Mouse (Mus musculus) intestine, postnatal 0 days (tissue): Measurements from ENCODE around the gene Ccdc102a. TPM values are rescaled to one million over a fixed set of nuclear protein-coding genes. Genes with fewer than 3 reads are reported as not detected.
A peak's percentile ranks its signal among the peaks of the same experiment; 100 is the strongest.

Experiments used
- ATAC-seq: fragments of 200-750 bp; cut with Nextera tagmentation; 2 replicates; pipeline ENCODE4 v1.8.0; 2017; ENCODE audit warnings: mild to moderate bottlenecking, moderate TSS enrichment, moderate library complexity
- H3K27ac ChIP-seq: fragments of 300-500 bp; sonication (generic); 2 replicates; pipeline ENCODE4 v1.5.1; 2014; ENCODE audit warnings: mild to moderate bottlenecking, low read depth, low read length, moderate library complexity
- H3K27me3 ChIP-seq: fragments of 300-500 bp; sonication (generic); replicated peaks from 2 replicates; pipeline ENCODE4 v1.6.1; 2014; ENCODE audit warnings: low read length, mixed read lengths; ENCODE audit not compliant: control insufficient read depth, insufficient read depth
- H3K36me3 ChIP-seq: fragments of 300-500 bp; sonication (generic); 2 replicates; pipeline ENCODE4 v1.6.1; 2014; ENCODE audit warnings: mild to moderate bottlenecking, moderate library complexity; ENCODE audit not compliant: control insufficient read depth, insufficient read depth
- H3K4me1 ChIP-seq: fragments of 300-500 bp; sonication (generic); replicated peaks from 2 replicates; pipeline ENCODE4 v1.6.1; 2014; ENCODE audit warnings: antibody characterized with exemption, low read length, mixed read lengths; ENCODE audit not compliant: control insufficient read depth, insufficient read depth
- H3K4me2 ChIP-seq: fragments of 300-500 bp; sonication (generic); replicated peaks from 2 replicates; pipeline ENCODE4 v1.6.1; 2014; ENCODE audit warnings: low read depth, mild to moderate bottlenecking, moderate library complexity
- H3K4me3 ChIP-seq: fragments of 300-500 bp; sonication (generic); 2 replicates; pipeline ENCODE4 v1.5.1; 2014; ENCODE audit warnings: low read depth, low read length
- H3K9ac ChIP-seq: fragments of 300-500 bp; sonication (generic); 2 replicates; pipeline ENCODE4 v1.6.1; 2014; ENCODE audit warnings: mild to moderate bottlenecking, low read depth, low read length
- H3K9me3 ChIP-seq: fragments of 300-500 bp; sonication (generic); 2 replicates; pipeline ENCODE4 v1.6.1; 2016; ENCODE audit warnings: mixed run types; ENCODE audit not compliant: control insufficient read depth
- CTCF ChIP-seq: sonication (generic); IDR thresholded peaks from 2 replicates; pipeline ENCODE4 v1.5.1; 2016; ENCODE audit warnings: low read depth, mild to moderate bottlenecking, control low read depth, antibody characterized with exemption, moderate library complexity
- WGBS: fragments of 180-500 bp; shearing (Covaris S2); extraction: QIAGEN DNeasy Blood & Tissue Kit; methylation state at CpG from one replicate; pipeline ENCODE4 v1.1.7; 2014; 5-methylcytosine and 5-hydroxymethylcytosine counted together
- polyA plus RNA-seq: library from polyadenylated mRNA; unstranded; fragments of >200 nt; fragmentation: Nextera tagmentation; extraction: Ambion mirVana; gene quantifications from 2 replicates; pipeline ENCODE4 v1.2.1, GENCODE M21; 2015

Gene Ccdc102a
- polyA plus RNA-seq, 1 experiment from 2014 or later, result 7.7 TPM

GRCm38 (mm10) chr8:94892917-94893316 lies 25.0 kb downstream of the Ccdc102a start:
- Histone ChIP-seq H3K9me3 (no peaks in the 10 kb centered on the region), H3K4me2 (no peak overlapping the region), H3K27me3 (no peaks in the 10 kb centered on the region), H3K36me3 (no peaks in the 10 kb centered on the region), H3K9ac (no peak overlapping the region), H3K4me3 (no peak overlapping the region), H3K27ac (no peak overlapping the region), H3K4me1 (no peaks in the 10 kb centered on the region)
- no peak for TF ChIP-seq CTCF
- ATAC-seq, result no peak
- WGBS, result 33% methylated on average over 2 of the region's 2 CpGs

GRCm38 (mm10) chr8:94888383-94889036 lies 29.4 kb downstream of the Ccdc102a start:
- H3K9me3 ChIP-seq, result no peaks in the 10 kb centered on the region

GRCm38 (mm10) chr8:94880742-94881141 lies 37.2 kb downstream of the Ccdc102a start:
- ATAC-seq, result no peak
- WGBS, result 62% methylated on average over 4 of the region's 4 CpGs
- Histone ChIP-seq H3K9me3 (no peaks in the 10 kb centered on the region), H3K27me3 (no peaks in the 10 kb centered on the region), H3K4me2 (no peak overlapping the region), H3K4me3 (no peak overlapping the region), H3K36me3 (no peaks in the 10 kb centered on the region), H3K27ac (no peak overlapping the region), H3K9ac (no peak overlapping the region), H3K4me1 (no peaks in the 10 kb centered on the region; the same call in 1 of the 2 replicates)
- no peak for TF ChIP-seq CTCF

More at GRCm38 (mm10) chr8:94888383-94889036, 29.4 kb downstream of the Ccdc102a start:
- ATAC-seq, result no peak
- TF ChIP-seq CTCF, result 0 out of 2 replicates have a peak, but pooled peaks have one; percentile 5
- Histone ChIP-seq H3K27ac (no peak overlapping the region), H3K9ac (no peak overlapping the region), H3K36me3 (no peaks in the 10 kb centered on the region), H3K4me1 (no peaks in the 10 kb centered on the region), H3K4me2 (peak overlapping the region; percentile 47), H3K27me3 (no peaks in the 10 kb centered on the region), H3K4me3 (no peak overlapping the region)
- 19% methylated on average over 14 of the region's 14 CpGs for WGBS

- peak overlapping the region; percentile 91 for H3K4me2 ChIP-seq
- no peaks in the 10 kb centered on the region for H3K36me3 ChIP-seq
- H3K9me3 ChIP-seq, result no peaks in the 10 kb centered on the region
- peak overlapping the region; percentile 95; the same call in 1 of the 2 replicates for H3K27ac ChIP-seq
- peaks cover 6% of the 10 kb centered on the region; the same call in 1 of the 2 replicates for H3K4me1 ChIP-seq
- no peak for ATAC-seq
- no peak overlapping the region for H3K4me3 ChIP-seq
- WGBS, result 56% methylated on average over 3 of the region's 3 CpGs
- TF ChIP-seq CTCF, result no peak
- no peaks in the 10 kb centered on the region for H3K27me3 ChIP-seq
- no peak overlapping the region for H3K9ac ChIP-seq
These were observed 41.1 kb downstream of the Ccdc102a start for GRCm38 (mm10) chr8:94876820-94877219.

- no peaks in the 10 kb centered on the region for H3K27me3 ChIP-seq
- peak; percentile 59 for ATAC-seq
- peak within 1 kb of the TSS; percentile 78 for H3K4me3 ChIP-seq
- 0% methylated on average over 32 of the region's 37 CpGs for WGBS
- H3K4me2 ChIP-seq, result peak within 1 kb of the TSS; percentile 91
- peak within 1 kb of the TSS; percentile 95 for H3K27ac ChIP-seq
- TF ChIP-seq CTCF, result no peak
- no peaks in the 10 kb centered on the region for H3K36me3 ChIP-seq
- H3K4me1 ChIP-seq, result peaks cover 6% of the 10 kb centered on the region; the same call in 1 of the 2 replicates
- no peaks in the 10 kb centered on the region for H3K9me3 ChIP-seq
- H3K9ac ChIP-seq, result peak within 1 kb of the TSS; percentile 76
These were observed 41.6 kb downstream of the Ccdc102a start, which contains the start of gene Dok4 for GRCm38 (mm10) chr8:94876197-94876730. Dok4 (minus strand) TSS chr8:94876330.

GRCm38 (mm10) chr8:94875871-94876150 lies 42.1 kb downstream of the Ccdc102a start:
- 0% methylated on average over 17 of the region's 20 CpGs for WGBS
- H3K36me3 ChIP-seq, result no peaks in the 10 kb centered on the region
- peak overlapping the region; percentile 95 for H3K27ac ChIP-seq
- no peaks in the 10 kb centered on the region for H3K27me3 ChIP-seq
- H3K4me1 ChIP-seq, result peaks cover 6% of the 10 kb centered on the region; the same call in 1 of the 2 replicates
- peak overlapping the region; percentile 91 for H3K4me2 ChIP-seq
- H3K9ac ChIP-seq, result peak overlapping the region; percentile 76
- peak overlapping the region; percentile 78 for H3K4me3 ChIP-seq
- ATAC-seq, result no peak
- TF ChIP-seq CTCF, result no peak
- no peaks in the 10 kb centered on the region for H3K9me3 ChIP-seq
